Mouse (Mus musculus) stomach, postnatal 0 days (tissue): Measurements from ENCODE around the gene Dusp8.

ENCODE experiments used
- CTCF ChIP-seq: IDR thresholded peaks from 2 replicates; pipeline ENCODE4 v1.5.1; 2016; ENCODE audit warnings: antibody characterized with exemption, low read depth, mild to moderate bottlenecking, moderate library complexity
- EP300 ChIP-seq: optimal IDR thresholded peaks from 2 replicates; pipeline ENCODE3; 2016; ENCODE audit warnings: antibody characterized with exemption

DNA sequence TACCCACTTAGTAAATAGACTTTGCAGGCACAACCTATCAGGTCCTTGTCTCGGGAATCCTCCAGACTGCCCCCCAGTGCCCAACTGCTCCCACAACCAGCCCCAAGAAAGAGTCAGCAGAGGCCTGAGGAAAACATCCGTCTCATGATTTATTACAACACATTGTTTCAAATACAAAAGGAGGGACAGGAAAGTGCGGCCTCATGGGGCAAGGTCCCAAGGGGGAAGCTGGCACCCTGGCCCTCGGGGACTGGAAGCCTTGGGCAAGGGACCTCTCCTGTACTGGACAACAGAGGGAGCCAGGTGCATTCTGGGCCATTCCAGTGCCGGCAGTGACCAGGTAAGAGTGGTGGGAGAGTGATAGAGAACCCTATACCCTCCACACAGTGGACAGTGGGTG is 16.3 kb downstream of the Dusp8 start:
- TF ChIP-seq CTCF, result no peak
- TF ChIP-seq EP300, result no peak
